Mouse (Mus musculus) limb, embryonic 11.5 days (tissue): Measurements from ENCODE around the gene Usp54. TPM values are rescaled to one million over a fixed set of nuclear protein-coding genes. Genes with fewer than 3 reads are reported as not detected.

Source experiments
- microRNA-seq: library from miRNA; unstranded; fragments of <30 nt; microRNA quantifications from one replicate; pipeline ENCODE4, GENCODE M21; 2016
- polyA plus RNA-seq: library from polyadenylated mRNA; unstranded; fragments of >200 nt; fragmentation: Nextera tagmentation; extraction: Ambion mirVana; gene quantifications from 2 replicates; pipeline ENCODE4 v1.2.1, GENCODE M21; 2014

The Usp54 gene
- polyA plus RNA-seq, 1 experiment from 2014 or later = 14.5 TPM

Small RNA genes within 50 kb of the gene (microRNA-seq; reads per million reads assigned to microRNA genes)
- gene Mir6946 = 2.1 reads per million

Other genes starting within 250 kb of the Usp54 start
- 82.0 and 86.3 TPM in 2 replicates for gene Mrps16, start 247.4 kb downstream of the Usp54 start, polyA plus RNA-seq
- gene Cfap70, start 188.8 kb downstream of the Usp54 start, polyA plus RNA-seq = 0.18 and 0.23 TPM in 2 replicates
- 25.1 and 26.2 TPM in 2 replicates for gene Anxa7, start 160.9 kb downstream of the Usp54 start, polyA plus RNA-seq
- 1.7 and 1.8 TPM in 2 replicates for gene Mss51, start 144.2 kb downstream of the Usp54 start, polyA plus RNA-seq
- gene Ppp3cb, start 94.5 kb downstream of the Usp54 start, polyA plus RNA-seq = 55.8 and 56.9 TPM in 2 replicates
- 0.85 and 0.92 TPM in 2 replicates for gene Myoz1, start 15.5 kb upstream of the Usp54 start, polyA plus RNA-seq
- 4.5 and 4.8 TPM in 2 replicates for gene Synpo2l, start 27.3 kb upstream of the Usp54 start, polyA plus RNA-seq
- 81.7 and 95.0 TPM in 2 replicates for gene Sec24c, start 33.2 kb upstream of the Usp54 start, polyA plus RNA-seq
- gene Fut11, start 53.9 kb upstream of the Usp54 start, polyA plus RNA-seq = 18.3 and 18.8 TPM in 2 replicates
- gene Chchd1, start 61.9 kb upstream of the Usp54 start, polyA plus RNA-seq = 254 and 255 TPM in 2 replicates
- gene Zswim8, start 66.5 kb upstream of the Usp54 start, polyA plus RNA-seq = 27.2 and 28.0 TPM in 2 replicates
- 25.6 and 33.4 TPM in 2 replicates for gene Ndst2, start 93.5 kb upstream of the Usp54 start, polyA plus RNA-seq
- gene Camk2g, start 153.0 kb upstream of the Usp54 start, polyA plus RNA-seq = 57.9 and 60.2 TPM in 2 replicates
- 0.69 and 1.0 TPM in 2 replicates for gene Plau, start 195.6 kb upstream of the Usp54 start, polyA plus RNA-seq